Mouse (Mus musculus): ENCODE results near the gene Pdcd6. TPM values are rescaled to one million over a fixed set of nuclear protein-coding genes. Genes with fewer than 3 reads are reported as not detected.

Pdcd6 gene
- polyA plus RNA-seq, 1 experiment from 2014 or later, result 170 TPM

DNA sequence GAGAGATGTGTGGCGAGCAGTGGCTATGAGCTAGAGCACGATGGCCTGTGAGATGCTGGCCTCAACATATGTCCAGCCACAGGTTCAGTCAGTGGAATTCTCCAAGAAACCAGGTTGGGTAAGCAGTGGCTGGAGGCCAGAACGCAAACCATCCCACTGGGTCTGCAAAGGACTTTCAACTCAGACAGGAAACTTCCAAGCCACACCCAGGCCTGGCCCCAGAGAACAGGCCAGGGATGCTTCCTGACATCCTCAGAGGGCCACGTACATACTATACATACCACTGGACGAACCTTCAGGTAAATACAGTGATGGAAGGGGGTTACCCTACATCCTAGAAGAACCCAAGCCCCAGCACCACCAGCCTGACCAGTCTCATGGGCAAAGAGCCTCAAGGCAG, 27.7 kb downstream of the Pdcd6 start:
- no peak for ATAC-seq
- peaks cover 3% of the 10 kb centered on the region for H3K27me3 ChIP-seq
- in situ Hi-C loops (cut with MboI; ENCODE audit: low pct_unique_long_range_greater_than_20kb), result loop anchor here (5.0 kb wide), 1 partner anchor 97 kb away; no protein-coding TSS in a partner anchor
- TF ChIP-seq CTCF (IDR thresholded peaks at IDR 0.05), result no peak
- DNase-seq (ENCODE audit: low read depth, low spot score), result no peak
- ChIA-PET POLR2A (no interaction called here), CTCF (no interaction called here)

DNA sequence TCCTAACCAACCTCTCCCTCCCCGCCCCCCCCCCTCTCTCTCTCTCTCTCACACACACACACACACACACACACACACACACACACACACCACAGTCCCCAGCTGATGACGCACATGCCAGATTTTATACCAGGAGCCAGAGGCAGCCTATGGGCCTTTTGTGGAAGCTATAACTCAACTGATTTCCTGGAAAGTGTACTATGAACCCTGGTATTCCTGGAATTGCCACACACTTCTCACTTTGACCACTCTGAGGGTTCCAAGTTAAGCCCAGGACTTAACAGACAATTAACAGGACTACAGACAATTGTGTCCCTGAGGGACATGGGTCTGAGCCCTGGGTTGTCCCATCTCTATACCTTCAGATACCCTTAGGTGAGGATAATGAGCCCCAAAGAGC, 35.1 kb downstream of the Pdcd6 start:
- H3K27me3 ChIP-seq, result peaks cover 18% of the 10 kb centered on the region
- no peak for ATAC-seq
- no peak for DNase-seq (ENCODE audit: low read depth, low spot score)
- ChIA-PET POLR2A (no interaction called here), CTCF (no interaction called here)
- in situ Hi-C loops (cut with MboI; ENCODE audit: low pct_unique_long_range_greater_than_20kb), result no loop called here
- no peak for TF ChIP-seq CTCF (IDR thresholded peaks at IDR 0.05)

DNA sequence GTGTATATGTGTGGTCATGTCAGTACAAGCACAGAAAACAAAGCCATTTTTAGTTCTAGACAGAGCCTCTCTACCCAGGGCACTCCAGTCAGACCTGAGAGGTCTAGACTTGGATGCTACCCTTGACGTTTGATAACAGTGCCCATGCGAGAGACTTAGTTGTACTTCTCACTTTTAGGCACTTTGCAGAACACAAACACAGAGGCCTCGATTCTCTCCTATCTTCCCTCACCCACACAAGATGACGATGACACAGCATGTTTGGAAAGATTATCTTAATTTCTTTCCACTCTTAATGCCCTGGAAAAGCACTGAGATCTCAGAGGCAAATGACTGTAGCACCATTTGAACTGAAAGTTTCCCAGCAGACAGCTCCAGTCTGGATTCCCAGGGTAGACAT, 41.7 kb downstream of the Pdcd6 start:
- CTCF ChIA-PET, result no interaction called here
- TF ChIP-seq CTCF (IDR thresholded peaks at IDR 0.05), result no peak
- POLR2A ChIA-PET, result no interaction called here
- ATAC-seq (no peak), DNase-seq (ENCODE audit: low read depth, low spot score) (no peak)
- H3K27me3 ChIP-seq, result peaks cover 21% of the 10 kb centered on the region
- in situ Hi-C loops (cut with MboI; ENCODE audit: low pct_unique_long_range_greater_than_20kb), result no loop called here

DNA sequence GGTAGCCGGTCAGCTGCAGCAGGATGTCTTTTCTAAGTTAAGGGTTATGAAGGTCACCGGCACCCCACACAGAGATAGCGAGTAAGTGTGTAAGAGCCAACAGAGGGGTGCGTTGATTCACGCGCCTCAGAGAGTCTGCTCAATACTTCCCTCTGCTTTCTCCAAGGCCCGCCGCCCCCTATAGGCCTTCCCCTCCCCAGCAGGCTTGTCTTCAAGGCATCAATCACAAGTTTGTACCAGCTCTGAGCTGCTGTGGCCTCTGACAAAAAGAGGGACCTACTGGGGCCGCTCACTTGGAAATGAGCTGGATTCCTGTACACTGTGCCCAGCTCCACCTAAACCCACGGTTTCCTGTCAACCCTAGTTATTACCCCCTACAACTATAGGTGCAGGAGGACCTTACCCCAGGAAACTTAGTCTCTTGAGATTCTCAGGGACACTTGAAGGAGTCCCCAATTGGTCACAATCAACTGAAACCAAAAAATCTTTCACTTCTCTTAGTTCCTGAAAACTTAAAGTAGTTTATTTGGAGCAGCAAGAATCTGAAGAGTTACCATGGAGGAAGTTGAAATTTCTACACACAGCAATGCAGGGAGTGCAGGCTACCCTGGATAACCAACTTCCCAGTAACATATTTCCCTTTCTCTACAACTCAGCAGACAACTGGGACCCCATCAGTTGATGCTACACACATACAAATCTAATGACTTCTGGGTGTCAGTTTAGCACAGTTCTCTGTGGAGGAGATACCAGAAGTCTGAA, 57.0 kb downstream of the Pdcd6 start:
- no peak for TF ChIP-seq CTCF (IDR thresholded peaks at IDR 0.05)
- DNase-seq (ENCODE audit: low read depth, low spot score) (no peak), ATAC-seq (no peak)
- ChIA-PET POLR2A (no interaction called here), CTCF (no interaction called here)
- in situ Hi-C loops (cut with MboI; ENCODE audit: low pct_unique_long_range_greater_than_20kb), result no loop called here
- H3K27me3 ChIP-seq, result peaks cover 5% of the 10 kb centered on the region

DNA sequence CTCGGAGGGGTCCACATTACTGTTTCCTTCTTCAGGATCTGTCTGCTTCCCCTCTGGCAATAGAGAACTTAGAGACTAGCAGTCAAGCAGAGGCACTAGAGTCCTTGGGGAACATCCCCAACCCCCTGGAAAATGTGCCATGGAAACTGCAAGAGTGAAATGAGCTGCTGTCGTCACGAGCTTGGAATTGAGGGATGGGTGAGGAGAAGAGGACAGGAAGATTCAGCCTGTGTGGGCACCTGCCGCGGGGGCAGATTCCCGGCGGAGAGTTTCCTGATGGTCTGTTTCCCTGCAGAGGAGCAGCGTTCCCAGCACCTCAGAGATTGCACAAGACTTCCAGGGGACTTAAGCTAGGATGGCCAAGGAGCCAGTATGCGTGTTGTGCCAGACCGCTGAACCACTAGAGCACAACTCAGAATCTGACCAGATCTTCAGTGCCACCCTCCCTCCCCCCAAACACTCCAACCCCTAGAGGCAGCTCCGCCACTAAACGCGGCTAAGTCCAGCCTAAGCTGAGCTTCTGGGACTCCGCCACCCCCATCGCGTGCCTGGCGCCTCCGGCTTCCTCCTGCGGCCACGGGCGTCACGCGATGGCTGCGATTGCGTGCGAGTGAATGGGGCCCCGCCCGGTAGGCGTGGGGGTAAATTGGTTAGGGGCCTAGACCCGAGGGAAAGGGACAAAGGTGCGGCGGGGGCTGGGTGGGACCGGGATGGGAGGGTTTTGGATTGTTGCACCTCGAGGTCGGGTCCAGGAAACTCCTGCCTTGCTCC, 57.7 kb downstream of the Pdcd6 start:
- no peak for TF ChIP-seq CTCF (IDR thresholded peaks at IDR 0.05)
- DNase-seq (ENCODE audit: low read depth, low spot score) (no peak), ATAC-seq (no peak)
- ChIA-PET POLR2A (no interaction called here), CTCF (no interaction called here)
- peaks cover 5% of the 10 kb centered on the region for H3K27me3 ChIP-seq
- in situ Hi-C loops (cut with MboI; ENCODE audit: low pct_unique_long_range_greater_than_20kb), result no loop called here

Other genes with a start within 250 kb of the Pdcd6 start
- gene Slc9a3, start 196.1 kb downstream of the Pdcd6 start, polyA plus RNA-seq (2021), result not detected
- gene Exoc3, start 108.8 kb downstream of the Pdcd6 start, polyA plus RNA-seq (2021), result 36.6 TPM
- gene Ahrr, start 25.2 kb downstream of the Pdcd6 start, polyA plus RNA-seq (2021), result not detected
- 368 TPM for gene Sdha, start 32.7 kb upstream of the Pdcd6 start, polyA plus RNA-seq (2021)
- gene Ccdc127, start 32.7 kb upstream of the Pdcd6 start, polyA plus RNA-seq (2021), result 45.2 TPM
- gene Lrrc14b, start 46.4 kb upstream of the Pdcd6 start, polyA plus RNA-seq (2021), result not detected
- 5.7 TPM for gene Zfp72, start 73.3 kb upstream of the Pdcd6 start, polyA plus RNA-seq (2021)
- 1,527 TPM for gene Ftl1-ps1, start 82.1 kb upstream of the Pdcd6 start, polyA plus RNA-seq (2021)
- gene Zfp825, start 176.4 kb upstream of the Pdcd6 start, polyA plus RNA-seq (2021), result 8.8 TPM

Measured in Patski (cell line).